Mouse (Mus musculus): ENCODE data around the gene Aff3. TPM values are rescaled to one million over a fixed set of nuclear protein-coding genes. Genes with fewer than 3 reads are reported as not detected.

Gene Aff3
- total RNA-seq, 2 experiments from 2014 or later, result 7.9 to 8.0 TPM

DNA sequence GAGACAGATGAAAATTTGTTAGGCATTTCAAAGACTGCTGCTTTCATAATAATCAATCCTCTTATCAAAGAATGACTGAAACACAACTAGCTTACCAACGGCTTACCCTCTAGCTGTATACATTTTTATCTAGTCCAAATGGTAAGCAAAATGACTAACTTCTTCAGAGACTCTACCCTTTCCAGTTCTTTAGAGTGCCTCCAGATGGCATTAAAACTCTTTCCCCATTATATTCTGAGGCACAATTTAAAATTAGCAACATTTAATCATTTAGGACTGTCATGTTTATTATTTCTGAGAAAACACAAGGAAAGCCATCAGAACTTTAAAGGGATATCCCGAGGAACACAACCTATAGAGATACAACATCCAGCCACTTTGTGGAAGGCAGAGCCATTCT, 346.1 kb downstream of the Aff3 start:
- no peak for DNase-seq

DNA sequence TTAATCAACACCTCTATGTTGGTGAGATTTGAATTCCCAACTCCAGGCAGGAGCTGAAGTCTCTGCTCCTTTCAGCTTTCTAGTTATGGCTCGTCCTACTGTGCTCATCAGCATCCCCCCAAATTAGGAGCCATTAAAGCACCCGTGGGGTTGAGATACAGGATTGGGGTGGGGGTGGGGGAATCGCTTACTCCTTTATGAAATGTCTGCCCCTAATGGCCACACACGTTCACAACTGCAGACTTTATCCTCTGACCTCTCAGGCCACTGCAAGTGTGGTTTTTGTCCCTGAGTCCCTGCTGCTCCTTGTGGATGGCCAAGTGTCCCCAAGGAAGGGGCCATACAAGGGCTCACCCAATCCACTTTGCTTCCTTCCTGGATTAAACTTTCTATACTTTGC, 348.8 kb downstream of the Aff3 start:
- no peak for DNase-seq

DNA sequence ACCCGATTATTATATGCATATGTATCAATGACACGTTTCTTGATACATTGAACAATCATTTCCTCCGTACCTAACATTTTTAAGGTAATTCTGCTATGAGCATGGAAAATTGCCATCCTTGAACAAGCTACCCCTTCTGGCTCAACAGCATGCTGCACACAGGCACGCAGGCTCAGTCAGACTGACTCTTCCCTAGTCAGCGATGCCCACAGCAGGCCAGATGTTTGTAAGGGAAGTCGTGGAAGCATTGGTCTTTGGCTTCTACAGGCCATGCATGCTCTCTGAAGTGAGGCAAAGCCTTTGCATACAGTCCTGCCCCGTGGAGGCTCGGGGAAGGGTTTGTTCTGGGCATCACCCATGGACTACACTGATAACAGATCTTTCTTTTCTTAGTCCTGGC, 354.3 kb downstream of the Aff3 start:
- DNase-seq, result no peak

DNA sequence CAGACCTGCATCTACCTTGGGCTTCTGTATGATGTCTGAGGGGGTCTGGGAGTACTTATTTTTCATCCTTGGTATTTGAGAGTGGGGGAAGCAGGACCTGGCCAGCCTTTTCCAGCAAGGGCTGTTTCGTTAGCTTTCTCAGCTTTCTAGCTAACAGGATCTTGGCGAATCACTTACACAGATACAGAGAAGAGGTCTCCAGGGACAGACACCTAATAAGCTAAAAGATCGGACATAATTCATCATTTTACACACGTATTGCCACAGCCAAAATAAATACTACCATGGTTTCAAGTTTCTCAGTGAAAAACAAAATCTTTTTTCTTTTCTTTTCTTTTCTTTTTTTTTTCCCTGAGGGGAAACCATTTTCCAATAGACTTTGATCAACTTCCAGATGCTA, 354.7 kb downstream of the Aff3 start:
- no peak for DNase-seq

DNA sequence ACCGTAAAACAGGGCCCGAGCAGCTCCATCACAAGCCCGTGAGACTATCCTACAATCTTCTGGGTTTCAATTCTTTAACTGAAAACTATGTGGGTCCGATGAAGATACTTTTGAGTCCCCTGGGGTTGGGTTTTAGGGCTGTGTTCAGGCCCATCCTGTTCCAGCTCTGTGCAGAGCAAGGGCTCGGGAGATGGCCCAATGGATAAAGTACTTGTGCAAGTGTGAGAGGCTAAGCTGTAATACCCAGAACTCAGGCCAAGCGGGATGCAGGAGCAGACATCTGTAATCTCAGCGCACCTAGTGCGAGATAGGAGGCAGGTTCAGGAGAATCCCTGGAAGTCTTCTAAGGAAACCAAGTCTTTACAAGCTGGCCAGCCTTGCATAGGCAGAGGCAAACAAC, 355.4 kb downstream of the Aff3 start:
- DNase-seq, result no peak

DNA sequence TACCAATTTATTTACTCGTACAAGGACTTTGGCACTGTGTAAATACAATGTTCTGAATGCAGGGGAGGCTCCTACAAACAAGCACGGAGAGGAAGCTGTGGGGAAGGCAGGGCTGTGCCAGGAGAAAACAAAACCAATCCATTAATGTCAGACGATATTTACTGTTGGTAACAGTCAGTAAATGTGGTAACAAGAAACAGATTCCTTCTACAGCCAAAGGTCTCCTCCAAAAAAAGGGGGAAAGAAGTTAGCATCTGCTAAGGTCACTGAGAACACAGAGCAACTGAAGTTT, 356.1 kb downstream of the Aff3 start:
- DNase-seq, result no peak

DNA sequence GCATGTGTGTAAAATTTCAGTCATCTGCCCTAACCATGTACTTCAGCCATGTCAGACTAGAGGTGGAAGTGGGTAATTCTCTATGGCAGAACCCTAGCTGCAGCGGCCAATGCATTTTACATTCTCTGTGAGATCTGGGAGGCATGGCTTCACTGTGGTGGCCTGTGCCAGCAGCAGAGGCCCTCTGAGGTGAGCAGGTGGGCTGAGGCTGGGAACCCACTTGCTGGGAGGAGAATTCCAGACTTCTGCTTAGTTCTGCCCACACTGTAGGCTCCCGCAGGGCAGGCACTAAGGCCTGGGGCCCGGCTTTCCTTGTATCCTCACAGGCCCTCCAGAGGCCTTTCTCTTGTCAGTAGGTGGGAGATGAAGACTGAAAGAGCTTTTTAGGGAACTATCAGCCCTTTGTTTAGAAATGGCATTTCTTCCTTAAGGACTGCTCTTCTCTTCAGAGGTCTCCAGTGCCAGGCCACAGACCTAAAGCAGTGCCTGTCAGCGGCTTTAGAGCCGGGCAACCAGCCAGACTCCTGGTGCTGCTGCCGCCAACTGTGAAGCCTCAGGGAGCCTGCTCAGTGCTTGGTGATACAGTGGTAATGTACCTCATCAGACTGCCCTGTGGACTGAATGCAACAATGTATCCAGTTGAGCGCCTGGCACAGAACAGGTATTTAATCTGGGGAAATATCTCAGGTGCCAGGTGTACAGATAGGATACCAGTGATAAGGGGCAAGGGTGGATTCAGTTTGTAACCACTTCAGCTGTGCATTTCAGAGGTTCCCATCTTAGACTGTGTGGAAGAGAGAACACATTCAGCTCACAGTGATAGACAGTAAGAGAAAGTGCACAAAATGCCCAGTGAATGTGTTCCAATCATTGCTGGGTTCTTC, 356.7 kb downstream of the Aff3 start:
- DNase-seq, result peak; percentile 88

DNA sequence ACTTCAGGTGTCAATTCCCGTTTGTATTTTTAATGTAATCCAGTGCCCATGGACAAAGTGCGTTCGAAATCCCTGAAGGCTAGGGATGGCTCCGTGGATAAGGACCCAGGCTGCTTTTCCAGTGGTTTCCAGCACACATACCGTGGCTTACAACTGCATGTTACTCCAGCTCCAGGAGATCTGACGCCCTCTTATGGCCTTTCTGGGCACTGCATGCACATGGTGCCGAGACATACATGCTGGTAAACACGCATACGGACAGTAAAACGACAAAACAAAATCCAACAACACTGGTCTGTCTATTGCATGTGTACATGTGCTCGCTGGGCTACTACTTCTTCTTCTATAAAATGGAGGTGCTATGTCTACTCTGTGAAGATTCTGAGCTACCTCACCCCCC, 357.5 kb downstream of the Aff3 start:
- DNase-seq, result no peak

DNA sequence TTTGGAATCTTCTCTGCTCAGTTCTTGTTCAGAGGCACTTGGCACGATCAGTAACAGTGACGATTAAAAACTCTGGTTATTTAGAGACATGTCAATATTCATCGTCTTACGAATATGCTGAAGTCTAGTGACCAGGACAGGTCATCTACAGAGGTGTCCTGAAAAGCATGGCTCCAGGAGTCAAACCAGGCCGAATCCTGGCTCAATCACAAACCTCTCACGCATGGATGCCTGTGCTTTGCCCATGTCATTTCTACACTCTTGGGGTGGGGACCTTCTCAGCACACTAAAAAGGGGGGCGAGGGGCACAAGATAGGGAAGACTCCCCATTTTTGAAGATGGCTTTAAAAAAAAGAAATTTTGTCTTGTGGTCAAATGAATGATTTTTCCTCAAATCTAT, 358.6 kb downstream of the Aff3 start:
- no peak for DNase-seq

DNA sequence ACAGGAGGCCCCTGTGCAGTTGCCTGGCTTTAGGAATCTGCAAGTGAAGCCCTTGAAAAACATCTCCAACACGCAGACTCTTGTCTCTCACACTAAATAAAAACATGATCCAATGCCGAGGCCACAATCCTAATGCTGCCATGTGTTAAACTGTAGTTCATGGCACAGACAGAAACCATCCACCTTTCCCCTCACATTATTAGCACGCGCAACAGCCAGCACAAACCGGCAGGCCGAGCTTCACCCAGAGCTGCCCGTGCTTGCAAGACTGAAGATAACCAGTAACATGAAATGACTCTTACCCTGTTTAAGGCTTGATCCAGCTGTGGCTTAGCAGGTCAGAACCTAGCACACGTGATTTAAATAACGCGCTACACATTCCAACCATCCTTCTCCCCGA, 360.4 kb downstream of the Aff3 start:
- no peak for DNase-seq

DNA sequence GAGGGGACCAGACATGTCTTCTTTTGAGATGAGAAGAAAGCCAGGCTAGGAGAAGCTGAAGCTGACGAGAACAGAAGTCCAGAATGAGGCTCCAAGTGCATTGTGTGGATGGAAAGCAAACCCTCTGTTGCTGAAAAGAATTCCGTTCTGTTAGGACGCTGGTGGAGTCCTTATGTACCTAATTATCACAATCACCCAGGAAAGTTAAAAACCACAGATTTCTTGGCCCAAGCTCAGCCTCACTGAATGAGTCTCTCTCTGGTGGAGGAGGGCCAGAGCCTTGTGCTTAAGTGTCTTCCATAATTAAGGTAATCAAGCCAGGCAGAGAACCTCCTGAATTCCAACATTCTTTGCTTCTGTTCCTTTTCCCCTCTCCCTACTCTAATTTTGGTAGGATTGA, 366.5 kb downstream of the Aff3 start:
- DNase-seq, result no peak

DNA sequence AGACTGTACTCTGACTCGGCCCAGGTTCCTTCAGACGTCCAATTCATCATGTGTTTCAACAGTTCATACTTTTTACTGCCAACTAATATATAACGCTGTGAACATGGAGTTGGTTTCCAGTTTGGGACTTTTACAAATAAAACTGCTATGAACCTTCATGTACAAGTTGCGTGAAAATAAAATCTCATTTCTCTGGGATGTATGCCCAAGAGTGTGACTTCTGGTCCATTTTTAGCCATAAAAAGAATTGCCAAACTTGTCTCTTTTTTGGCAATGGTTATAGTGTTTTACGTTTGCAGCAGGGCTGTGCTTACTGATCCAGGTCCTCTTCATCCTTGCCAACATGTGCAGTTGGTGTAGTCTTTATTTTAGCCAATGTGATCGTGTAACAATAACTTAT, 369.8 kb downstream of the Aff3 start:
- DNase-seq, result no peak

DNA sequence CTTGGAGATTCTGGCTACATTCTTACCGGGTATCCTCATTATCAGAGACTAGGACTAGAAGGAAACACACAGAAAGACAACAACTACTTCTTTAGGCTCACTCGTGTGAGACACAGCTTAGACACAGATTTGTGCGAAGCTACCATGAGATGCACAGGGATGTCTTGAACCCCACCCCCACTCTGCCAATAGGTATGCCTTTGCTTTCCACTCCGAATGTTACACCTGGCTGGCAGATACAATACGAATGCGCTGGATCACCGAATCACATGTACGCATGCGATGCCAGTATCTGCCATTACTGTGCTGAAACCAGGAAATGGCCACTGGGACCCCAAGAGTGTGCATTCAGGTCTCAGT, 370.4 kb downstream of the Aff3 start:
- no peak for DNase-seq

DNA sequence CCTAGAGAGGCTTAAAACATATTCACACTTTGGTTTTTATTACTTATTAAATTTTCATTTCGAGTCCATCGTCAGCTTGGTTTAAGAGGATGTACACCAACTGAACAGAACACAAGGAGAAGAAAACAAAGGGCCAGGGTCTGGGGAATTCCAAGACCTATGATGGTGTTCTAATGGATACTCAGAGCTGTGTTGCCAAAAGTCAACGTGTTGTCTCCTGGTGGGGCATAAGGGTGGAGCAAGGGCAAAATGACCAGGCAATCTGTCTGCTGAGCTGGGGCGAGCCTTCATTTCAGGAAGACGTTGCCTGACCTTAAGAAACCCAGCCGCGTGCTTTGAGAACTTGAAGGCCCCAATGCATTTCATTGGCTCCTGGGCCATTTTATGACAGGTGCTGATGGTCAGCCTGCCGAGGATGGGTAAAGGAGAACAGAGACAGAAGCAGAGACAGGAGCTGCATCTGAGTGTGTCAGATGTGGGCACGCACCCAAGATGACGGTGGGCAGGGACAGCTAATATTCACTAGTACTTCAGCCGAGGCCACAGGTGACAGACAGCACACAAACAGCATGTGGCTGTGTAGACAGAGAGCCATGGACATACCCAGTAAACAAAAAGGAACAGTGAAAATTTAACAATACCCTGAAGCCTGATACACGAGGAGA, 371.0 kb downstream of the Aff3 start:
- DNase-seq, result no peak

DNA sequence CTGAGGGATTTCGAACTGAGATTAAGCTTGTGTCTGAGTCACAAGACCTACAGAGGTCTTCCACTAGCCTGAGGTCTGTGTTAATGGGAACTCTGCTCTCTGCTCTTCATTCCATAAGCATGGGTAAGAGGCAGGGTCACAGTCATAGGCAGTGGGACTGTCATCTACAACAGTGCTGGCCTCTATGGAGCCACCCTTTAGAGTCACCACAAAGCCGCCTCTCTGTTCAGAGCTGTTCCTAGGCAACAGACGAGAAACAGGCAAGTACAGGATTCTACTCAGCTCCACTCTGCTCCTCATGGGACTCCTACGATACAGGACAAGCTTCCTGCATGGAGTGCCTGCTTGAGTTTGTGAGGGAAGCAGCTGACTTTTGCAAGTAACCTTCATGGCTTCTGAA, 371.9 kb downstream of the Aff3 start:
- no peak for DNase-seq

DNA sequence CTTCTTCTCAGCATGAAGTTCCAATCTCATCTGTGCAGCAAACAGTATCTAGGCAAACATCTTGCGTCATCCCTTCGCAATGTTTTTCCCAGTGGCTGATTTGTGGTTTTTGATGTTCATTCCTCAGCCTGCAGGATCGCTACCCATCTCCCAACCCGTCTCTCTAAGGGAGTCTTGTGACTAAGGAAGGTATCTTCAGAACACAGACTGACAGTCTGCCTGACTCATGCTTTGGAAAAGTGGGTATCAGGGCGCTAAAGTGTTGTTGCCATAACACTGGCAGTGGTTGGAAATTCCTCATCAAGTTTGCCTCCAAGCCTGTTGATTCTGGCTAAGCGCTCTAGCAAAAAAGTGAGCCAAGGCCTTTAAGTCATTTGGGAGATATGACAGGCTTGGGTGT, 372.8 kb downstream of the Aff3 start:
- DNase-seq, result no peak

DNA sequence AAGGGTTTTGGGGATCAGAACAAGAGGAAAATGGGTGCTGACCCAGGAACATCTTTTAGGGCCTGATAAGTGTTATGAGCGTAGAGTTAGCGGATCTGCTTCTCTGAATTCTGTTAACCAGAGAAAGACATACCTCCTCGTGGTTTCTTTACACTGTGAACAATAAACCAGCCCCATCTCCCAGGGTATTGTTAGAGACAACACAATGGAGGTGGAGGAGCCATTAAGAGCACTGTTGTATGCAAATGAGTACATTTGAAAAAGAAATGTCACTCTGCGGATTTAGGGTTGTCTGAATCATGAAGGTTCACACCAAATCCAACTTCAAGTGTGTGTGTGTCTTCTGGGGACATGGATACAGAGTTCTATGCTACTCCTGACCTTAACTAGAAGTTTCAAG, 373.3 kb downstream of the Aff3 start:
- no peak for DNase-seq

DNA sequence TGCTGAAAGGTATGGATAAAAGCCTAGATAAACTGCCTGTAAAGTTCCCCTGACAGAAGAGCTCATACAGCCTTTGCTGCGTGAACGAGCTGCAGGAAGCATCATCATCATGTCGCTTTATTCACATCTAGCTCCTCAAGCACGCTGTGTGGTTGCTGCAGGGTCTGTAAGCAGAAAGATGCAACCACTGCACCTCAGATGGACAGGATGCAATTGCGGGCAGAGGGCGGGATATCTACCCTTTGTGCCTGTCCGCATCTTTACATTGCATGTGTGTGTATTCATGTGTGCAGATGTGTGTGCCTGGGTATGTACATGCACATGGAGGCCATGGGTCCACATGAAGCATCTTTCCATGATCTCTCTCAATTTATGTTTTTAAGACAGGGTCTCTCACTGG, 373.9 kb downstream of the Aff3 start:
- no peak for DNase-seq

DNA sequence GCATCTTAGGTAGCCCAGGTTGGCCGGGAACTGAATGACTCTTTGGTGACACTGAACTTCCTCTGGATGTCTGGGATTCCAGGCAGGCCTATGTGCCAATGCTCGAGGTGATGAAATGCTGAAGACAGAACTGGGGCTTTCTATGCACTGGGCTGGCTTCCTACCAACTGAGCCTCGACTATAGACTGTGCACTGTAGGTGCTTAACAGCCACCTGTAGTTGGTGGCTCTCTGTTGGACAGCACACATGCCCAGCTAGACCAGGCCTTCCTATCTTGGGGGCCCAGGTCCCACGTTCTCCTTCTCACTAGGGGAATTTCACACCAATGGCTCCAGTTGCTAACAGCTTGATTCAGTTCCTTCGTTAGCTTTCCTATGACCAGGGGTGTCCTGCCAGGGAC, 374.9 kb downstream of the Aff3 start:
- no peak for DNase-seq

DNA sequence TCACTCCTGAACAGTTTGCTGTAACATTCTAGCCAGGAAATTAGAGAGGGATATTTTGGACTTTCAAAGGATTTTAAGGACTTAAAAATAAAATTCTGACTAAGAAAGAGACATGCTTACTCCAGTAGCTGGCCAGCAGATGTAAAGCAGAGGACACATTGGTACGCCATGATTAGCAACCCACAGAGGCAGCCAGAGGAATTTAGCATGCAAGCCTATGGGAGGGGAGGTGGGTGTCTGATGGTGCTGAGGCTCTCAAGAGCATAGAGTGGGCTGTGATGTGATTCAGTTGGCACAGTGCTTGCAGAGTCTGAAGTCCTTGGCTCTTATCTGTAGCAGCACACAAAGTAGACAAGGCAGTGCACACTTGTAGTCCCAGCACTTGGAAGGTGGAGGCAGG, 376.0 kb downstream of the Aff3 start:
- no peak for DNase-seq

DNA sequence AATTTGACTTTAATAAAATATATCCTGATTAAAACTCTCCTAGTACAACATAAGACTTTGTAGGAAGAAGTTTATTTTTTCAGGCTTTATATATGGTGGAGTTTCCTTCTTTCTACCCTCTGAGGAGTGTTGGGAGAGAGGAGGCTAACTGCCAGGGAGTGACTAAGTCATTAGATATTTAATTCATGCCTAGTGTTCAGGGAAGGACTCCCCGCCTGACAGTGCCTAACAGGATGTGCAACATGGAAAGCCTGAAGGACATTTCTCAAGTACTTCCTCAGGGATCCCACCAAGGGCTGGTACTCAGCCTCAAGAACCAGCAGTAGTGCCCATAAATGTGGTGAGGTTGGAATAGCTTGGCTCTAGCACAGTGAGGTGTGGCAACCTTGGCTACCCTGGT, 378.2 kb downstream of the Aff3 start:
- DNase-seq, result no peak

DNA sequence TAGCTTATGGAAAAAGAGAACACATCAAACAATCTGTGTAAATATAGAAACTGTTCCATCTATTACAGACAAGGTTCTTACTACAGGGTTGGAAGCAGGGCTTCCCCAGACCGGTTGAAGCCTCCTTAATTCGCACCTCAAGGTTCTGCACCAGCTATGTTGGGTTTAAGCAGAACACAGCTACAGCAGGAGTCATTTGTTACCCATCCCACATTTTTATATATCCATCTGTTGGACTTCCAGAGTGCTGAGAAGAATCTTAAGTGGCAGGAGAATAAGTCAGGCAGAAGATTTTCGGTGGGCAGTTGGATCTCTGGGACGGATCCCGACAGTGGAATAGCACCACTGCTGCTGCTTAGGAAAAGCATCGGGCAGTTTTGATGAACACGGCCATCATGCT, 384.2 kb downstream of the Aff3 start:
- DNase-seq, result no peak

DNA sequence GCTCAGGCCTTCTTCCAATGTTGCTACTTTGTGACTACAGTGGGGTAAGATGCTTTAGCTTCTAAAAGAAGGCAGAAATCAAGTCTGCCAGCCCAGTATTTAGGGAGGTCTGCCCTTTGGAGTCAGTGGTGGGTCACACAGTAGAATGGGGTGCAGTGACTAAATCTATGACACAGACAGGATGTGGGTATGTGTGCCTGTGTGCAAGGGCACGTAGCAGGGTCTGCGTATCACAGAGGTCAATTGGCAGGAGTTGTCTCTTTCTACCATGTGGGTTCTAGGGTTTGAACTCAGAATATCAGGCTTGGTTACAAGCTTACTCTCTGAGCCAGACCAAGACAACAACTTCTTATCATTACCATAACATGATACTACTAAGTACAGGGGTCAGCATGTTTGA, 393.4 kb downstream of the Aff3 start:
- DNase-seq, result no peak

DNA sequence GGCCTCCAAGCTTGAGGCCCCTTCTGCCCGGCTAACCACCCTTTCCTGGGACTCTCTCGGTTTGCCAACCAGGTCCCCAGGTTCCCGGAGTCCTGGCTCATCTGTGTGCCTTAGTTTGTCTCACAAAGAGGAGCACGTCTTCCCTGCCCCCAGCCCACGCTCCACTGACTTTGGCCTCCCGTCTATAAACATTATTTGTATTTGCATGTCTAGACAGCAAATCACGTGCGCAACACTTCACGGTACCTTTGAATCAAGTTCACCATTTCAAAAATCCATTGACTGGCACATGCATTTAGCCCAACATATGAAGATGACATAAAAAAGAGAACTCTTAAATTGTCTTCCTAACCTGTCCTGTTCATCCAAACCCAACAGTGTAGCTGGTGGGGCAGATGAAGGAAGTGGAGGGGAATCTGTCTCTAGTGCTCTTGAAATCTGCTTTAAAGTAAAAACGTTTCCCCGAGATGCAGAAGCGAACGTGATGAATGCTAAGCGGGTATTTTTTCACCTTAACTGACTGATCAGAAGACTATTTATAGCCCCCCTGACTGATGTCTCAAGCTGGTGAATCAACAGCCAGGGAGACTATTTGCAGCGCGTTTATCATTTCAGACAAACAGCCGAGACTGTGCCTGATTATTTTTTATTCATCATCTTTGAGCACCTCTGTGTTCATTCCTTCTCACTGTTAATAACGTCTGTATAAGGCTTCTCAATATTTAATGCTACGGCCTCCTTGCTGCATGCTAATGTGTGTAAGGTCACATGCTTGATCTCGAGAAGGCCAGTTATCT, 396.3 kb downstream of the Aff3 start:
- no peak for DNase-seq
